Mouse (Mus musculus): Measurements from ENCODE around the gene Tbx6. TPM values are rescaled to one million over a fixed set of nuclear protein-coding genes. Genes with fewer than 3 reads are reported as not detected.

Gene Tbx6
- polyA plus RNA-seq, 1 experiment from 2014 or later, result 0.21 TPM

DNA sequence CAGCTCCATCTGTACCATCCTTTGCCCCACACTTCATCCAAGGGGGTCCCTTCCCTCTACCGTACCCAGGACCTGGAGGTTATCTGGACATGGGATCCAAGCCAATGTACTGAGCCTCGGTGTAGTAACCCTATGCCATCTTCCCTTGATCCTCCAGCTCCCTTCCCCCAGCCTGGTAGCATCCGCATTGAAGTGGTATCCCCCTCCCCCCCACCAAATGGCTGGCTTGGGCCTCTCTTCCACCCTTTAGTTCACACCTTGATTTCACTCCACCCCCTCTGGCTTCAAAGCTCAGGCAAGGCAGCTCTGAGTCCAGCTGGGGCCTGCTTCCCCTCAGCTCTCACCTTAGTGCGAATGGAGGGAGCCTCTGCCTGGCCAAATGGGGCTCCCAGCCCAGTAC, 3.8 kb downstream of the Tbx6 start:
- no peak overlapping the region for H3K27ac ChIP-seq
- ATAC-seq (ENCODE audit: low FRiP score) (no peak), DNase-seq (ENCODE audit: low spot score) (no peak)
- H3K4me2 ChIP-seq (replicated peaks), result no peak overlapping the region
- no peaks in the 10 kb centered on the region for H3K9me3 ChIP-seq (ENCODE audit: control insufficient read depth, low read length)
- peaks cover 6% of the 10 kb centered on the region for H3K4me1 ChIP-seq (replicated peaks; ENCODE audit: control insufficient read depth, insufficient read depth, low read length)
- no peak overlapping the region for H3K4me3 ChIP-seq (replicated peaks; ENCODE audit: low read length)
- no peak overlapping the region for H3K9ac ChIP-seq
- peaks cover 63% of the 10 kb centered on the region for H3K36me3 ChIP-seq (replicated peaks; ENCODE audit: control insufficient read depth, insufficient read depth)
- 86% methylated on average over 4 of the region's 4 CpGs for WGBS
- no peaks in the 10 kb centered on the region for H3K27me3 ChIP-seq (ENCODE audit: control insufficient read depth, insufficient read depth, low read length)

DNA sequence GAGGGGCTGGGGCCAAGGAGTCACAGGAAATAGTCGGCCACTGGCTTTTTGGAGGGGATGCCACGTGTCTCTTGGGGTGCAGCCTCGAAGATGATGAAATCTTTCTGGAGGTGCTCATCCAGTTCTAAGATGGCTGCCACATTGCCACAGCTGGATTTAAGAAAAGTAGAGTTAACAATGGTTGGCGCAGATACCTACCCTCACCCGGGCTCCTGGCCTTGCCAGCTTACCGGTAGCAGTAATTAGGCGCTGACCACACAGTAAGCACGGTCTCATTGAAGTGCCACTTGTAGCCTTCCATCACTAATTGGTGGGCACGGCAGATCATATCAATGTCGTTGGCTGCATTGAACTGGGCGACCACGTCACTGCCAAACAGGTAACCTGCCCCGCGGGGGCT, 4.9 kb downstream of the Tbx6 start:
- Histone ChIP-seq H3K27ac (no peak overlapping the region), H3K4me2 (replicated peaks) (no peak overlapping the region), H3K36me3 (replicated peaks; ENCODE audit: control insufficient read depth, insufficient read depth) (peaks cover 68% of the 10 kb centered on the region), H3K4me1 (replicated peaks; ENCODE audit: control insufficient read depth, insufficient read depth, low read length) (peaks cover 11% of the 10 kb centered on the region), H3K27me3 (ENCODE audit: control insufficient read depth, insufficient read depth, low read length) (no peaks in the 10 kb centered on the region), H3K9ac (no peak overlapping the region), H3K9me3 (ENCODE audit: control insufficient read depth, low read length) (no peaks in the 10 kb centered on the region), H3K4me3 (replicated peaks; ENCODE audit: low read length) (no peak overlapping the region)
- 93% methylated on average over 14 of the region's 14 CpGs for WGBS
- ATAC-seq (ENCODE audit: low FRiP score) (no peak), DNase-seq (ENCODE audit: low spot score) (no peak)

DNA sequence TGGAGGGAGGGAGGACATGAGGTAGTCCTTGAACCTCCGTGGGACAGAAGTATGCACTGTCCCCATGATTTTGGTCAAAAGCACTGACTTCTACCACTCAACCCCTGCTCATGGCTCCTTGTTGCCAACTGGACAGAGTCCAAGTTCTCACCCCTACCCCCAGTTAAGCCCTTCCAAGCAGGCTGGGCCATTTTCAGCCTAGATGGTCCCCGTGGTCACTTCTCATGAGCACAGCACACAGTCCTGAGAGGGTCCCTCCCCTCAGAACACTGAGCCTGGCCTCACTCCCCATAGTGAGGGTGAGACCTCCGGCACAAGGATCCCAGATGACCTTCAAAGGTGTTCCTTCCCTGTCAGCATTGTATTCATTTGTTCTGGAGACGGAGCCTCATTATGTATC, 7.9 kb downstream of the Tbx6 start:
- ATAC-seq (ENCODE audit: low FRiP score), result no peak
- no peak for DNase-seq (ENCODE audit: low spot score)
- Histone ChIP-seq H3K4me3 (replicated peaks; ENCODE audit: low read length) (no peak overlapping the region), H3K27ac (no peak overlapping the region), H3K4me1 (replicated peaks; ENCODE audit: control insufficient read depth, insufficient read depth, low read length) (peaks cover 19% of the 10 kb centered on the region), H3K27me3 (ENCODE audit: control insufficient read depth, insufficient read depth, low read length) (no peaks in the 10 kb centered on the region), H3K9ac (no peak overlapping the region), H3K36me3 (replicated peaks; ENCODE audit: control insufficient read depth, insufficient read depth) (peaks cover 64% of the 10 kb centered on the region), H3K9me3 (ENCODE audit: control insufficient read depth, low read length) (no peaks in the 10 kb centered on the region), H3K4me2 (replicated peaks) (no peak overlapping the region)
- whole genome bisulfite sequencing, result 90% methylated on average over 4 of the region's 4 CpGs

DNA sequence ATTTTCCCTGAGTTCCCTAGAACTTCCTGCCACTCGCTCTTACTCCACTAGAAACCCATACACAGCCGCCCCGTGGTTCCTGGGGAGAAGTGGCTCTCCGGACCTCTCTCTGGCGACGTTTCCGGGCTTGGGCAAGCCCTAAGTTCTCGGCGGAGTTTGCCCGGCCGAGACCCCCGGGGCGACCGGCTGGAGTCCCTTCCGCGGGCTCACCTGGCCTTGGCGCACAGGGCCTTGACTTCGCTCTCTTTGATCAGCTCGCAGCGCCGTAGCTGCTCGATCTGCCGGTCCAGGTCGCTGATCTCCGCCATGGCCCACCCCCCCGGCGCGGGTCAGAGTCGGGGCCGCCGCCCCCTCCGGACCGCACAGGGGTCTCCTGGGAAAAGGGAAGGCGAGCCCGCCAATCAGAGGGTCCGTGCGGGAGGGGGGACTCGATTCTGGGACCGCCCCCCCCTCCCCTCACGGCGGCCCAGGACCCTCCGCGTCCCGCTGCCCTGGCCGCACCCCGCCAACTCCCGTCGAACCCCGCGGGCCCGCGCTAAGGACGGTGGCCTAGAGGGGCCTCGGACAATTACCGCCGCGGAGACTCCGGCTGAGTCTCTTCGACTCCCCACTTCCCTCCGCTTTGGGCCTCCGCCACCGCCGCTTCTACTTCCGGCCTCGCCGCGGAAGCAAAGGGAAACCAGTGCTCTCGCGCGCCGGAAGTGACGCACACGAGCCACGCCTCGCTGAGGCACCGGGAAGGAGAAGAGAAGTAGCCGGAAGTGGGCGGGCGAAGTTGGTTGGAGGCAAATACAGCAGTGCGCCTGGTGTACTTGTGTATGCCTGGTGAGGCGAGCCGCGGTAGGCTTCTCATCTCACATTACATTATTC, 10.8 kb downstream of the Tbx6 start, which contains the start of gene Ppp4c:
TSS of gene Ppp4c (minus strand) at position 646 of the 870 bp plus-strand sequence.
- H3K36me3 ChIP-seq (replicated peaks; ENCODE audit: control insufficient read depth, insufficient read depth), result peaks cover 64% of the 10 kb centered on the region

GRCm38 (mm10) chr7:126792721-126793443, 11.6 kb downstream of the Tbx6 start:
- Histone ChIP-seq H3K4me2 (replicated peaks) (peak overlapping the region; percentile 90), H3K9ac (peak overlapping the region; percentile 59), H3K9me3 (ENCODE audit: control insufficient read depth, low read length) (no peaks in the 10 kb centered on the region), H3K27me3 (ENCODE audit: control insufficient read depth, insufficient read depth, low read length) (no peaks in the 10 kb centered on the region), H3K4me1 (replicated peaks; ENCODE audit: control insufficient read depth, insufficient read depth, low read length) (peaks cover 31% of the 10 kb centered on the region), H3K36me3 (replicated peaks; ENCODE audit: control insufficient read depth, insufficient read depth) (peaks cover 59% of the 10 kb centered on the region), H3K27ac (peak overlapping the region; percentile 93), H3K4me3 (replicated peaks; ENCODE audit: low read length) (peak overlapping the region; percentile 87)
- peak; percentile 15; the same call in 1 of the 2 replicates for ATAC-seq (ENCODE audit: low FRiP score)
- no peak for DNase-seq (ENCODE audit: low spot score)
- 29% methylated on average over 11 of the region's 11 CpGs for WGBS

More for the DNA sequence above, 10.8 kb downstream of the Tbx6 start, which contains the start of gene Ppp4c:
- H3K27me3 ChIP-seq (ENCODE audit: control insufficient read depth, insufficient read depth, low read length), result no peaks in the 10 kb centered on the region
- H3K4me2 ChIP-seq (replicated peaks), result peak within 1 kb of the TSS; percentile 90
- H3K9me3 ChIP-seq (ENCODE audit: control insufficient read depth, low read length), result no peaks in the 10 kb centered on the region
- H3K4me3 ChIP-seq (replicated peaks; ENCODE audit: low read length), result peak within 1 kb of the TSS; percentile 87
- peaks cover 24% of the 10 kb centered on the region for H3K4me1 ChIP-seq (replicated peaks; ENCODE audit: control insufficient read depth, insufficient read depth, low read length)
- DNase-seq (ENCODE audit: low spot score) (peak; percentile 100), ATAC-seq (ENCODE audit: low FRiP score) (peak; percentile 92)
- peak within 1 kb of the TSS; percentile 93 for H3K27ac ChIP-seq
- peak within 1 kb of the TSS; percentile 88 for H3K9ac ChIP-seq
- under 1% methylated on average over 74 of the region's 83 CpGs for WGBS

DNA sequence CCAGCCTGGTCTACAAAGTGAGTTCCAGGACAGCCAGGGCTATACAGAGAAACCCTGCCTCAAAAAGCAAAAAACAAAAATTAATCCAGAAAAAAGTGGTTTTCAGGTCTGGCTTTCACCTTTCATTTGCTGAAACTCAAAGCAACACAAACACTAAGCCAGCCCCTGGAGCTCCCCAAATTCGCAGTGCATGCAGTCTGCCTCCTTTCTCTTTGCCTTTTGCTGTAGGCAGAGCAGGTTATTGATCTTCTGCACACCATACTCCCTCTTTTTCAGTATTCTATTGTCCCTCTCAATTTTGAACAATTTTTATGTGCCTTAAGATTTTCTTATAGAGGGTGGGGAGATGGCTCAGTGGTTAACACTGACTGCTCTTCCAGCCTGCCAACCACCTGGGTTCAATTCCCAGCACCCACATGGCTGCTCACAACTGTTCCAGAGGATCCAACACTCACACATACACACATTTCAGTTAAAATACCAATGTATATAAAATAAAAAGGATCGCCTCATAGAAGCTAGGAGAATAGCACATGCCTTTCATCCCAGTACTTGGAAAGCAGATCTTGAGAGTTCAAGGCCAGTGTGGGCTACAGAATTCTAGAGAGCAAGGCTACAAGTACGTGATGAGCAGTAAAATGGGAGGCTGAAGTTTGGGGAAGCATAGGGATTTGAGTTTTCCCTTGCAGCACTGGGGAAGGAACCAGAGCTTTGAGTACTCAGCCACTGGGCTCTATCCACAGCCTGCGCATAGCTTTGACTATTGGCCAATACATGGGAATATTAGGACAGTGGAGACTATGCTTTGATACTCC, 12.4 kb downstream of the Tbx6 start:
- DNase-seq (ENCODE audit: low spot score) (no peak), ATAC-seq (ENCODE audit: low FRiP score) (no peak)
- Histone ChIP-seq H3K4me3 (replicated peaks; ENCODE audit: low read length) (no peak overlapping the region), H3K4me1 (replicated peaks; ENCODE audit: control insufficient read depth, insufficient read depth, low read length) (peaks cover 32% of the 10 kb centered on the region), H3K4me2 (replicated peaks) (no peak overlapping the region), H3K9ac (0 out of 2 replicates have a peak overlapping the region, but pooled peaks have one; percentile 59), H3K9me3 (ENCODE audit: control insufficient read depth, low read length) (no peaks in the 10 kb centered on the region), H3K36me3 (replicated peaks; ENCODE audit: control insufficient read depth, insufficient read depth) (peaks cover 51% of the 10 kb centered on the region), H3K27ac (no peak overlapping the region), H3K27me3 (ENCODE audit: control insufficient read depth, insufficient read depth, low read length) (no peaks in the 10 kb centered on the region)
- WGBS, result 80% methylated on average over 4 of the region's 4 CpGs

DNA sequence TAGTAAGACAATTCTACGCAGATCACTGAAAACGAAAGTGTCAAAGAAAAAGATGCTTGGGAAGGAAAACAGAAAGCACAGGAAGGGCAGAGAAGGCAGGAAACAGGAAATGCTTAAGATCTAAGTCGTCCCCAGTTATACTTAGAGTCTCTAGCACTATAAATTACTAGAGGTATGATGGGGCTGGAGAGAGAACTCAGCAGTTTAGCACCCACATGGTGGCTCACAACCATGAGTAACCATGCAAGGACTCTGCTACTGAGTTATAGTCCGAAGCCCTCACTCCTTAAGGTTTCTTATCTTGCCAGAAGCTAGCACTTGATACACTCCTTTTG, 13.0 kb downstream of the Tbx6 start:
- no peak overlapping the region for H3K4me2 ChIP-seq (replicated peaks)
- no peak for DNase-seq (ENCODE audit: low spot score)
- H3K9ac ChIP-seq, result no peak overlapping the region
- H3K4me3 ChIP-seq (replicated peaks; ENCODE audit: low read length), result no peak overlapping the region
- H3K36me3 ChIP-seq (replicated peaks; ENCODE audit: control insufficient read depth, insufficient read depth), result peaks cover 45% of the 10 kb centered on the region
- H3K4me1 ChIP-seq (replicated peaks; ENCODE audit: control insufficient read depth, insufficient read depth, low read length), result peaks cover 32% of the 10 kb centered on the region
- no peak for ATAC-seq (ENCODE audit: low FRiP score)
- no peaks in the 10 kb centered on the region for H3K27me3 ChIP-seq (ENCODE audit: control insufficient read depth, insufficient read depth, low read length)
- 82% methylated on average over 4 of the region's 4 CpGs for WGBS
- no peak overlapping the region for H3K27ac ChIP-seq
- no peaks in the 10 kb centered on the region for H3K9me3 ChIP-seq (ENCODE audit: control insufficient read depth, low read length)

DNA sequence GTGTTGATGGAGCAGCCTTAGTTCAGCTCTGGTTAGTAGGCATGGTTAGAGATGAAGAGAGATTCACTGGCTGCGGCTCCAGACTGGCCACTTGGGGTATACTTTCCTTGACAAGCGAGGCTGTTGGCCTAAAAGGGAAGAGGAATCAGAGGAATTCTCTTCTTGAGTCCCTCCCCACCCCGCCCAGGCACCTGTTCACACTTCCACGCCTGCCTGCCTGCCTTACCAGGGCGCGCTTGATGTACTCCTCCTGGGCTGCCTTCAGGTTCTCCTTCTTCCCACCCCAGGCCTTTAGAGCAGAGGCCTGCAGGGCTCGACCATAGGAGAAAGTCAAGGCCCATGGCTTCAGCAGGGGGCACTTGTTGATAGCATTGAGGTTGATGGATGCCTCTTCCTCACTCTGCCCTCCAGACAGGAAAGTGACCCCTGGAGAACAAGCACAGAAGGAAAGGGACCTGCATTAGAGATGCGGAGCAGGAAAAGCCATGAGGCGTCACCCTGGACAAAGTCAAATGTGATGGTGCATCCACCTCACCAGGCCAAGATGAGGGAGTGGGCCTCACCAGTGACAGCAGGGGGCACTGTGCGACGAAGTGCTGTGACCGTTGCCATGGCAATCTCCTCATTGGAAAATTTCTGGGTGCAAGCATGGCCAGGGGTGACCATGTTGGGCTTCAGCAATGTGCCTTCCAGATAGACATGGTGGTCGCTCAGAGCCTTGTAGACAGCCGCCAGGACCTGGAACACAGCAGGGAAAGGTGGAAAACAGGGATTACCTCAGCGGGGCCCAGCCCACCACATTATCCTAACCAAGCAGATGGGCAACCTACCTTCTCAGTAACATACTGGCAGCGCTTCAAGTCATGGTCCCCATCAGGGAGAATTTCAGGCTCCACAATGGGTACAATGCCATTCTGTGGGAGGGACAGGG, 14.4 kb downstream of the Tbx6 start:
- Histone ChIP-seq H3K27me3 (ENCODE audit: control insufficient read depth, insufficient read depth, low read length) (no peaks in the 10 kb centered on the region), H3K4me1 (replicated peaks; ENCODE audit: control insufficient read depth, insufficient read depth, low read length) (peaks cover 36% of the 10 kb centered on the region), H3K9ac (no peak overlapping the region), H3K4me2 (replicated peaks) (no peak overlapping the region), H3K9me3 (ENCODE audit: control insufficient read depth, low read length) (no peaks in the 10 kb centered on the region), H3K36me3 (replicated peaks; ENCODE audit: control insufficient read depth, insufficient read depth) (peaks cover 32% of the 10 kb centered on the region), H3K27ac (no peak overlapping the region), H3K4me3 (replicated peaks; ENCODE audit: low read length) (no peak overlapping the region)
- DNase-seq (ENCODE audit: low spot score) (no peak), ATAC-seq (ENCODE audit: low FRiP score) (no peak)
- WGBS, result 78% methylated on average over 16 of the region's 16 CpGs

Data from hindbrain, embryonic 14.5 days (tissue).